Mouse (Mus musculus) lung, postnatal 0 days (tissue): ENCODE results near the gene Ephb2.

ENCODE experiments used
- CTCF ChIP-seq: IDR thresholded peaks from 2 replicates; pipeline ENCODE4 v1.5.1; 2016; ENCODE audit warnings: antibody characterized with exemption, mild to moderate bottlenecking
- EP300 ChIP-seq: IDR thresholded peaks from 2 replicates; pipeline ENCODE4 v1.6.1; 2016; ENCODE audit warnings: antibody characterized with exemption, mild to moderate bottlenecking, control low read depth

- TF ChIP-seq CTCF (peak; percentile 40), EP300 (no peak)
Measured at GRCm38 (mm10) chr4:136855081-136855480, 19.3 kb upstream of the Ephb2 start.
